Mouse (Mus musculus) heart, postnatal 4 days (tissue): Measurements from ENCODE around the gene Fzd5. TPM values are rescaled to one million over a fixed set of nuclear protein-coding genes. Genes with fewer than 3 reads are reported as not detected.

ENCODE experiments used
- DNase-seq: peaks from one replicate; pipeline ENCODE4 v3.0.0; 2021
- total RNA-seq, 2 experiments: library from RNA; stranded (reverse); gene quantifications; 2 replicates each; pipeline ENCODE4 v1.2.3; 2021

Gene Fzd5
- total RNA-seq, 2 experiments from 2014 or later: 9.5 to 10.6 TPM

DNA sequence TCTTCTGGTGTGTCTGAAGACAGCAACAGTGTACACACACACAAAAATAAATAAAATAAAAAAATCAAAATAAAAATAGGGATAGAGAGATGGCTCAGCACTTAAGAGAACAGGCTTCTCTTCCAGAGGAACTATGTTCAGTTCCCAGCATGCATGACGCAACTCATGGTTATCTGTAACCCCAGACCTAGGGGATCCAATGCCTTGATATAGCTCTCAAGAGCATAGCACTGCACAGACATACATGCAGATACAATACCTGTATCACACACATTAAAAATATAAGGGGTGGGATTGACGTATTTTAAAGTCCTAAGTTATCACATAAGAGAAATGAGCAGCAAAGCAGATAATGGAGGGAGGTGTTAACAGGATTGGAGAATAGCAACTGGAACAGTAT lies 53.1 kb downstream of the Fzd5 start:
- DNase-seq: no peak

GRCm38 (mm10) chr1:64683039-64683438 lies 54.5 kb downstream of the Fzd5 start:
- no peak for DNase-seq

DNA sequence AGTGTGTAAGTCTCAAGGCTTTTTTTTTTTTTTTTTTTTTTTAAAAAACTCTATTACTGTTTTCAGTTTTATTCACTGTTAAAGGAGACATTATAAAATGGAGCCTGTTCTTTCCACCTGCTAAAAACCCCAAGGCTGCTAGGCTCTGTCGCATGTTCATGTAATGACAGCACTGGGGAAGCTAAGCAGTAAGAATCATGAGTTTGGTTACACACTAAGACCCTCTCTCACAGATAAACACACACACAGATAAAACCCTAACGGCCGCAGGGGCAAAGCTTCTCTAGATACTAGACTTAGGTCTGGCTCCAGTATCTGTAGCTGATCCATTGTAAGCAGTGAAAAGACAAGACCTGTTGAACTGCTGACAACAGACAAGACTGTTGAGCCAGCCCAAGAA lies 56.1 kb downstream of the Fzd5 start:
- DNase-seq: no peak

Other genes starting within 250 kb of the Fzd5 start
- 10 to 100 TPM; 33.6 to 37.5 TPM for gene Creb1, start 205.1 kb downstream of the Fzd5 start, total RNA-seq
- gene Mettl21a, start 120.5 kb downstream of the Fzd5 start, total RNA-seq: 1 to 10 TPM; 6.5 to 8.1 TPM
- 10 to 100 TPM; 31.0 to 33.2 TPM for gene Ccnyl1, start 47.3 kb downstream of the Fzd5 start, total RNA-seq
- 10 to 100 TPM in 1 of 2 experiments, 1 to 10 TPM in 1; 8.3 to 10.2 TPM for gene Plekhm3, start 219.1 kb upstream of the Fzd5 start, total RNA-seq